Mouse (Mus musculus) WW6 (cell line): Measurements from ENCODE around the gene Celf2.

Experiments
- DNase-seq: peaks from one replicate; pipeline ENCODE4 v3.0.0-alpha.2; 2013; ENCODE audit warnings: low read depth, low spot score

Gene Celf2

GRCm38 (mm10) chr2:6739998-6740668 lies 769.2 kb downstream of the Celf2 start:
- no peak for DNase-seq

- no peak for DNase-seq
Observed at GRCm38 (mm10) chr2:6732026-6732425, 777.3 kb downstream of the Celf2 start.

- no peak for DNase-seq
Observed at GRCm38 (mm10) chr2:6730860-6731259, 778.5 kb downstream of the Celf2 start.

GRCm38 (mm10) chr2:6729984-6730383 lies 779.4 kb downstream of the Celf2 start:
- DNase-seq, result no peak

- no peak for DNase-seq
Observed at GRCm38 (mm10) chr2:6728840-6729252, 780.5 kb downstream of the Celf2 start.

- no peak for DNase-seq
Observed at GRCm38 (mm10) chr2:6727366-6727765, 782.0 kb downstream of the Celf2 start.

- DNase-seq, result no peak
Observed at GRCm38 (mm10) chr2:6726071-6726470, 783.3 kb downstream of the Celf2 start.

- DNase-seq, result no peak
Observed at GRCm38 (mm10) chr2:6723602-6724001, 785.8 kb downstream of the Celf2 start.

GRCm38 (mm10) chr2:6721460-6722401 lies 787.6 kb downstream of the Celf2 start:
- no peak for DNase-seq

GRCm38 (mm10) chr2:6720753-6721459 lies 788.5 kb downstream of the Celf2 start:
- DNase-seq, result peak; percentile 26

GRCm38 (mm10) chr2:6718864-6719263 lies 790.5 kb downstream of the Celf2 start:
- no peak for DNase-seq

- DNase-seq, result no peak
Observed at GRCm38 (mm10) chr2:6717953-6718352, 791.4 kb downstream of the Celf2 start.

- no peak for DNase-seq
Observed at GRCm38 (mm10) chr2:6715562-6715961, 793.8 kb downstream of the Celf2 start.

- DNase-seq, result no peak
Observed at GRCm38 (mm10) chr2:6713529-6713928, 795.8 kb downstream of the Celf2 start.

GRCm38 (mm10) chr2:6710687-6711430 lies 798.5 kb downstream of the Celf2 start:
- no peak for DNase-seq

- DNase-seq, result no peak
Observed at GRCm38 (mm10) chr2:6707959-6708519, 801.3 kb downstream of the Celf2 start.

GRCm38 (mm10) chr2:6707276-6707675 lies 802.1 kb downstream of the Celf2 start:
- no peak for DNase-seq

GRCm38 (mm10) chr2:6705929-6706739 lies 803.2 kb downstream of the Celf2 start:
- no peak for DNase-seq

GRCm38 (mm10) chr2:6705475-6705874 lies 803.9 kb downstream of the Celf2 start:
- DNase-seq, result no peak

GRCm38 (mm10) chr2:6704804-6705203 lies 804.6 kb downstream of the Celf2 start:
- no peak for DNase-seq
